Mouse (Mus musculus): ENCODE measurements at regions not wholly inside any gene's neighbourhood (a gene's known extent, or its start where the extent isn't known, plus 50 kb on each side); places are given as distances from the start of the nearest gene placed in this dataset.
A peak's percentile ranks its signal among the peaks of the same experiment; 100 is the strongest.

DNA sequence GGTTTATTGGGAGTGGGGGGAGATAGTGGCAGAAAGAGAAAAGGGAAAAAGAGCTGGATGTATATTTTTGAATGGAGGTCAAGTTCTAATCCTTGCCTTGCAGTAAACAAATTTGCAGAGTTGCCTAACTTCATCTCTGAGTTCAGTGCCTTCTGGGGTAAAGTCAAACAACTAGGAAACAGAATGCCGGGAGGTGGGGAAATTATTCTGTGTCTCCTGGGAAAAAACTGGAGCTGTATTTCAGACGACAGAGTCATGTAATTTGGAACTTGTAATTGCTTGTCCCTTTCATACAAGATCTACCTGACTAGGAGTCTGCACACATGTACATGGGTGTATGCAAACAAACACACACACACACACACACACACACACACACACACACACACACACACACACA is 244.3 kb upstream of the Il12b start:
- no peak for DNase-seq
- intact Hi-C loops (cut with DNase I) = loop anchor here (5.0 kb wide), 1 partner anchor 87 kb away; no protein-coding TSS in a partner anchor

DNA sequence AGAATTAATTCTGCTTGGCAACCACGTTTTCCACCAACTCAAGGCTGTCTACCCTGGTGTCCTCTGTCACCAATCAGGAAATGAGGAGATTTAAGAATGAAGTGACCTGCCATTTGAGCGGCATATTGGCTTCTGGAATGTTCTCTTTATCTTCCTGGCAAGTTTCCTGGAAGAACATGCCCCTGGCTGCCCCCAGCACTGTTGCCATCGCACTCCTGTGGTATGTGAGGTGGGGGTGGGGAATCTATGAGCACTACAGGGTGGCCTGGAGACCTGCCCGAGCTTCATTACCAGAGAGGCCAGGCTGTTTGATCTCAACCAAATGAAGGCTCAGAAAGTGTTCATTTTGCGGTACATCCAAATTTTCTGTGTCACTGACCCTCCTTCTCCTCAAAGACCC is 243.8 kb upstream of the Il12b start:
- DNase-seq = peak; percentile 62 to 64
- intact Hi-C loops (cut with DNase I) = loop anchor here (5.0 kb wide), 1 partner anchor 86 kb away; no protein-coding TSS in a partner anchor

DNA sequence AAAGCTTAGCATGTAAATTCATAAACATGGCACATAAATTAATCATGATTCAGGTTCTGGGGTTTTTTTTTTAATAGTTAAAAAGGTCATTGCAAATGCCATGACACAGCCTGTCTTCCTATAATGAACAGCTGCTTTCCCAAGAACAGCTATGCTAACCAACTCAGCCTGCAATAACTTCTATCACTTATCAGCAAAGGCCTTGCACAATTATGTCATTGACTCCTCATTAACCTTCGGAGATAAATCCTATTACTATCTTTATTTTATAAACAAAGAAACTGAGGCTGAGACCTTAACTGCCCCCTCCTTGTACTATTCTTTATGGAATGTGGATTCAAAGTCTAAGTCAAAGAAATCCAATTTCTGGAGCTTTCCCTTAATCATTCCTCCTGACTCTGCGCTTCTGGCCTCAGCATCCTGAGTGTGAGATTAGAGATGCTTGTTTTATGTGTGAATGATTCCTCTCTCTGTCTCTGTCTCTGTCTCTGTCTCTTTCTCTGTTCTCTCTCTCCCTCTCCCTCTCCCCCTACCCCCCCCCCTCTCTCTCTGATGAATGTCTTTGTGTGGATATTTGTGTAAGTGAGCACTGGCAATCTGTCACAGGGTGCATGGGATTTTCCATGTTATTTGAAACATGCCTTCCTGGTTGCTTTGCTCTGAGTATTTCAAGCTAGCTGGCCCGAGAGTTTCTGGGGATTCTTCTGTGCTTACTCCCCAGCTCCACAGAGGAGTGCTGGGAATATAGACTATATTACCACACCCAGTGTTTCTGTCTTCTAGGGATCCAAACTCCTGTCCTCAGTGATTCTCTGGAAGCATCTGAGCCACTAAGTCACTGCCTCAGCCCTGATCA is 243.1 kb upstream of the Il12b start:
- intact Hi-C loops (cut with DNase I) = loop anchor here (5.0 kb wide), 1 partner anchor 86 kb away; no protein-coding TSS in a partner anchor
- DNase-seq = no peak

DNA sequence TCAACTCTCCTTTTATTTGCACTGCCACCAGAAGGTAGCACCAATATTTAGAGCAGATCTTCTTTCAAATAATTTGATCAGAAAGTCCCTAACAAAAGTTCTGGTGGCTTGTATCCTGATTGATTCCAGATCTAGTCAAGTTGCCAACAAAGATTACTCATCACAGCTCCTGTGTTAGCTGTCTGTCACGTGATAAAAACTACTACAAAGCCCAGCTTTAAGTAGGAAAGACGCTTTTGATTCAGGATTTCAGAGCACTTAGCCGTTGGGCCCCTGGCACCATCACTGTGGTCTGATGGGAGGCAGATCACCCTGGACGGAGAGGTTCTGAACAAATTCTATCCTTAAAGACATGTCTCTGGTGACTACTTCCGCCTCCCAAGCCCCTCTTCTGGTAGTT is 241.6 kb upstream of the Il12b start:
- intact Hi-C loops (cut with DNase I) = loop anchor here (5.0 kb wide), 1 partner anchor 84 kb away; no protein-coding TSS in a partner anchor
- no peak for DNase-seq

DNA sequence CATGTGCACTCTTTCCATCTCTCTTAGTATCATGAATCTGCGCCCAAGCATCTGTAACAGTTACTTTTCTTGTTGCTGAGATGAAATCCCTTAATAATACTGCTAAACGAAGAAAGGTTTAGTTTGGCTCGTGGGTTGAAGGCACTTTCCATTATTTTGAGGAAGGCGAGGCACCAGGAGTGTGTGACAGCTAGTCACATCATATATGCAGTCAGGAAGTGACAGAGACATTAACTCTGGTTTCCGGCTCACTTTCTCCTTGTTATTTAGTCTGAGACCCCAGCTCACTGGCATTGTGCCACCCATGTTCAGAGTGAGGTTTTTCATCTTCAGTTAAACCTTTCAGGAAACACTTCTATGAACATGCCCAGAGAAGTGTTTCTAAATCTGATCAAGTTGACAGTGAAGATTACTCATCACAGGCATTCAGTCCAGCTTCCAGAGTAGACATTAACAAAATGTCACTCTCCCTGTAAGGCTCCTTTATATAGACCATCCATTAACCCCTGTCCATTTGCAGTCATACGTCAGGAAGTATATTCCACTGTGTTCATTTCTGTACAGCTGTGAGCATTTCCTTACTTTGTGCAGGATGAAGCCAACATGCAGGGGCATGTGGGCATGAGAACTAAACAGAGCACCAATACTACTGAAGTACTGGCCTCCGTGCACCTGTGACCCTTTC is 238.0 kb upstream of the Il12b start:
- intact Hi-C loops (cut with DNase I) = no loop called here

DNA sequence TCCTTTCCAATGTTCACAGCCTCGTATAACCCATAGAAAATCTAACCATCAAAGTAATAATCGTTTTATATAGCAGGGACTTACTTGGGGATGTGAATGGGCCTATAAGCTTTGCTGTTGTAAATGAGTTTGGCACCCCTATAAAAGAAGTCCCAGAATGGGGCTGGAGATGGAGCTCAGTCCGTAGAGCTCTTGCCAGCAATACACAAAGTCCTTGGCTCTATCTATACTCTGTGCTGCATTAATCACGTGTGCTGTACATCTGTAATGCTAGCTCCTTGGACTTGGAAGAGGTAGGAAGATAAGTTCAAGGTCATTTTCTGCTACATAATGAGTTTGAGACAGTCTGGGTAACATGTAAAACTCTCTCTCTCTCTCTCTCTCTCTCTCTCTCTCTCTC is 236.8 kb upstream of the Il12b start:
- intact Hi-C loops (cut with DNase I) = no loop called here
- no peak for DNase-seq

More for the DNA sequence above, 238.0 kb upstream of the Il12b start:
- DNase-seq = no peak

DNA sequence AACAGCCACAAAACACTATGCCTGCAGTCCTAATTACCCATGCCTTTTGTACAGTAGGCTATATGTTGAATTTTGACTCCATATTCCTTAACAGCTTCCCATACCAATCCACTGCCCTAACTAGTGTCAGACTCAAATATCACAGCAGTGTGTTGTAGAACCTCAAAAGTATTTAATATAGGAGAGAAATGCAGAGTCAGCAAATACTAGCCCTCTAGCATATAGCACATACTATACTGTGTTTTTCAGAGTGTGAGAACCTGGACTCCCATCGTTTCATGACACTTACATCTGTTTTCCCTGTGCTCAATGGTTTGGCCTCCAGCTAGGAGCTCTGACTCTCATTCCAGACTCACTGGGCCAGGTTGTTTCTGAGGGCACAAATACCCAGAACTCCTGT is 236.1 kb upstream of the Il12b start:
- intact Hi-C loops (cut with DNase I) = no loop called here

DNA sequence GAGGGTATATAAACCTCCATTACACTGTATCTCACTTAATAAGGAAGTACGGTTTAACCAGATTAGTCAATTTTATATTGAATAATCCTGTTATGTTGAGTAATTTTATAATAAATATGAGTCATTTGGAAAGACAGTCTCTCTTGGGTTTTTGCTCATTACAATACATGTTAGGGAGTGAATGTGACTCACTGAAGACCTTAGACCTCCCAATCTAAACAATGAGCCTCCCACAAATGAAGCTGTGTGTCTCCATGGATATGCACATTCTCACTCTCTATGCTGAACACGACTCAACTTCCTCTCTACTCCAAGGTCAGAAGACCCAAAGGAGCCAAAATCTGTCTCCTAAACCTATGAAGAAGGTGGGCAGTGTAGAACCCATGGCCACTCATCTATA is 235.7 kb upstream of the Il12b start:
- intact Hi-C loops (cut with DNase I) = no loop called here
- no peak for DNase-seq

More for the DNA sequence above, 236.1 kb upstream of the Il12b start:
- no peak for DNase-seq

DNA sequence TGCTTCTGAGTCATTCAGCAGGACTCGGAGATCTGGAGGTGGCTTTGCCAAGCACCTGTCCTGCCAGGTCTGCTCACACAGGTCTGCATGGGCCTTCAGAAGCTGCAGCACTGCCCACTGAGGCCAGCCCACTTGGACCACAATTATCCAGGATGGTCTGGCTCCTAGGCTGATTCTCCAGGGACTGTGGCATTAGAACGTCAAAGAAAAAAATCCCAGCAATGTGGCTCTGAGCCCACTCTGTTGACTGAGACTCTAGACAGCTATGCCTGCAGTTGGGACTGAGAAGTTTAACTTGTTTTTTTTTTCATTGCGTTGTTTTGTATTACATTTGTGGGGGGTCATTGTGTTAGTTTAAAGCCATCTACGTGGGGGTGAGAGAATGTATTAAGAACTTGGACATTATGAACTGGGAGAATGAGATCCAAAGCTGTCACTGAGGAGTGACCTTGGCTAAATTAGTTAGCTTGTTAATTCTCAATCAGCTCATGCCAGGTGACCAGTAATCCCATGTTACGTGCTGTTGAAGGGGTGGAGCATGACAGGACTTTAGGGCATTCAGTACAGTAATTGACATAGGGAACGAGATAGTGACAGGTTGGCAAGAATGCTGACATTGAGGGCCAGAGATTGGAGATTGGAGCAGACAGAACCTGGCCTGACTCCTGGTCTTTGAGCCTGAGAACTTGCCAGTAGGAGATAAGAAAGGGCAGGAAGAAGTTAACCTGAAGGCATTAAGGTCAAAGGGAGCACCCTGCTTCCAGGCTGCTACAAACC is 232.0 kb upstream of the Il12b start:
- intact Hi-C loops (cut with DNase I) = no loop called here
- DNase-seq = peak; percentile 36 to 63

DNA sequence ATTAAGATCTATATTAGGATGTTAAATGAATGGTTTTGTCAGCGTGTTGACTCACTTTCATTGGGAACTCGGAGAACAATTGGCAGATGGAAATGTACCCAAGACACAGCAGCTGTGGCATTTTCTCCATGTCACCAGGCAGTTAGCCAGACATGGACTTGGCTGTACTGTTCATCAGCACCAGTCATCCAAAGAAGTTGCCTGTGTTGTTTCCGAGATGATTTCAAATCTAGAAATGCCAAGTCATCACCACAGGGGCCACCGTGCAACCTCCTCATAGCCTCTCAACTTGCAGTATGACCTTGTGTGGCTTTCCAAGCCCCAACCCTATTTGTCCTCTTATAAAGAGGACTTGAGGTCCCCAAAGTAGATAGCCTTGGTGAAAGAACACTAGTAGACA is 227.4 kb upstream of the Il12b start:
- DNase-seq = peak; percentile 23 to 37
- intact Hi-C loops (cut with DNase I) = no loop called here

DNA sequence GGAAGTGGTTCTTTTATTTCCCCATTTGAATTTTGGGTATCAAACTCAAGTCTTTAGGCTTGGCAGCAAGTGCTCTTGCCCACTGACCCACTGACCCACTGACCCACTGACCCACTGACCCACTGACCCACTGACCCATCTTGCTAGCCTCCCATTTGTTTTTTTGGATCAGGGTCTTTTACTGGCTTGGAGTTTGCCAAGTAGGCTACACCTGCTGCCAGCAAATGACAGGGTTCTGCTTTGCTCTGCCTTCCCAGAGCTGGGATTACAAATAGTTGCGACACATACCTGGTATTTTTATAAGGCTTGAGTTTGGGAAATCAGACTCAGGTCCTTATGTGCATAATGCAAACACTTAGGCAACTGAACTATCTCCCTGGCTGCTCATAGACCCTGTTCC is 226.7 kb upstream of the Il12b start:
- DNase-seq = peak in 1 of 2 experiments; percentile 27
- intact Hi-C loops (cut with DNase I) = no loop called here

DNA sequence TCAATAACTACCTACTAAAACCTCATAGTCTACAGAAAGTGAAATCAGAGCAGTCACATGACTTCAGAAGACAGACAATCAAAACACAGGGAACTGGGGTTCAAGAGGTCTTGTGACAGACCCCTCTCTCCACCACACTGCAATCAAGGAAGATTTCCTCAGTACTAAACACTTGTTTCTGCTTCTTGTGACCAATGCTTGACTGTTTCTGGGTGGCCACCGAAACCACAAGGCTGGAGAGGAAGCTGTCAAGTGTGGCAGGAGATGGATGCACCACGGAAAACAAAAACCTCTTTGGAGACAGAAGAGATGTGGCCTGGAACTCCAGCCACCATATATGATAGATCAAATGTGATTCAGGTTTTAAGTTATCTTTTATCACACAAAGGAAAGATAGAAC is 225.3 kb upstream of the Il12b start:
- intact Hi-C loops (cut with DNase I) = no loop called here
- no peak for DNase-seq

DNA sequence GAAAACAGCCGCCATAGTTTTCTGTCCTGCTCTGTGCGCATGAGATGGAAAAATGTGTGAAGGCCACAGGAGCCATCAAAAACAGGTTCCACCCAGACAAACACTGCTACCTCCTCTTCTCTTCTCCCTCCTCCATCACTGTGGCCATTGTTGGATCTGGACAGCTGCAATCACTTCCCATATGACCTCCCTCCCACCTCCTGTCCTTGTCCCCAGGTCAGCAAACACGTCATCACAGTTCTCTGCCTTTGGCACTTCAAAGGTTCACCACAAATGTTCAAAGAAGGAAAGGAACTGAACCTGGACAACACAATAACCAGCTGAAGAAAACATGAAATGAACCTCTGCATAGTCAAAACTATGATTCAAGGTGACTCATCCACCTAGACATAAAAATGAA is 220.2 kb upstream of the Il12b start:
- DNase-seq = no peak
- intact Hi-C loops (cut with DNase I) = no loop called here

DNA sequence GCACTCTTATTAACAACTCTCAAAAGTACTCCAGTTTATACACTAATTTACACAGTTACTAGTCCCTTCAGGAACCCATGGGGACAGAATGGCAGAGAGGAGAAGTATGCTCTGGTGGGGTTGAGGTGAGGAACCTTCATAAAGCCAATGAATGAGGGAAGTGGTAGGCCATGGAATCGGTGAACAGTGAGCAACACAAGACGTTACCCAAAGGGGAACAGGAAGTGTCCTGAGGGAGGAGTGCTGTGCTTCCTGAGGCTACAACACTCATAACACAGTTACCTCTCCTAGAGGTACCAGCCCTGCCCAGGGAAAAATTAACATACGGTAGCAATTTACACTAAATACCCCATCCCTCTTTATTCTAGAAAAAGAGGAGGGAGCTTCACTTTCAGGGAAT is 216.0 kb upstream of the Il12b start:
- intact Hi-C loops (cut with DNase I) = no loop called here
- no peak for DNase-seq

DNA sequence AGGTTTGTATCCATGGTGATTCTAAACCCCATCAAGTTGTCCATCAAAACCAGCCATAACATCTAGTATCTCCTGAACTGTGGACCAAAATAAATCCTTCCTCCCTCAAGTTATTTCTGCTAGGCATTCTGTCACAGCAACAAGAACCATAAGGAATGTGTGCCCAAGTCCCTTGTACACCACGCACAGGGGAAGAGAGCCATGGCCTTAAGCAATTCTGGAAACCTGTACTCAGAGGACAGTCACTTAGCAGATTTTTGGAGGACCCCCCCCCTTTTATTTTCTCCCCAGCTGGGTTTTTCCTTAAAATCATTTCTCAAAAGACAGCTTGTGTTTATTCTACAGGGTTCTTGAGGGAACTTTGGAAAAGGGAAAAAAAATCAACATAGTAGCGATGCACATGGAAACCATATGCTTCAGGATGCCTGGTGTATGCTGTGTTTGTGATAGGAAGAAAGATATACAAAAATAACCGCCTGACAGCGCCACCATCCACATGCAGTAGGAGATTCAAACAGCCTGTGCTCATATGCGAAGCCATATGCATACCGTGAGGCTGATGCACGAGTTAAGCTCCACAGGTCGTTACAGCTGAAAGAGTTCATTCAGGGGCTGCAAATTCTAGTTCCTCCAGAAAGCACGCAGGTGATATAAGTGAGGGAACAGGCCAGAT is 214.5 kb upstream of the Il12b start:
- DNase-seq = no peak
- intact Hi-C loops (cut with DNase I) = no loop called here

DNA sequence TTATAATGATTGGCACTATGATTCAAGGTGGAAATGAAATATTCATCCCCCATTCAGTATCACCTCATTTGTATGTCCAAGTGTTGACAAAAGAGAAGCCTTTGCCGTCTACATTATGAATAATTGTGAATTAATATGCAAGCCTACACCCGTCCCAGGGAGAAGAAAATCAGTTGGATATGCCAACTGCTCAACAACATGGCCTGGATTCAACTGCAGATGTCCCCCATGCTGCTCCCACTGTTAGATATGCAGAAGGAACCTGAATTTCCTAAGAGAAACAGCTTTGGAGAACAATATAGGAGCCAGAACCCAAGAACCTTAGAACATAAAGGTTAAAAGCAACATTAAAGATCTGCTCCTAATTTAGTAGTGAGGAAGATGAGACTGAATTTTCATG is 211.7 kb upstream of the Il12b start:
- DNase-seq = no peak
- intact Hi-C loops (cut with DNase I) = no loop called here

DNA sequence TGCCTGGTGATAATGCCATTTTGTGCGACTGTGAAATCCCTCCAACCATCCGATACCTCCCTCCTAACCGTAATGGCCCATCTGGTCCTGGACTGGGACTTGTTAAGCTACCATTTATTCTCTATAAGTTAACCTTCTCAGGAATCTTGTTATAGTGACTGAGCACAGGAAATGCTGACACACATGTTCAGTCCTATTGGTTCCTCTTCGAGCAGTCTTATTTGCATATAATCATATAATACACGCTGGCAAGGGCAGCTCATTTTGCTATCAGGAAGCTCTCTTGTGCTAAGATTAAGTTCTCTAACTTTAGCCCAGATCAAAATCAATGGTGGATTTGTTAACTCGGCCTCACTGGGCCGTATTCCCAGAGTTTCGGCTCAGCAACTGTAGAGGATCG is 206.1 kb upstream of the Il12b start:
- intact Hi-C loops (cut with DNase I) = no loop called here
- DNase-seq = no peak

DNA sequence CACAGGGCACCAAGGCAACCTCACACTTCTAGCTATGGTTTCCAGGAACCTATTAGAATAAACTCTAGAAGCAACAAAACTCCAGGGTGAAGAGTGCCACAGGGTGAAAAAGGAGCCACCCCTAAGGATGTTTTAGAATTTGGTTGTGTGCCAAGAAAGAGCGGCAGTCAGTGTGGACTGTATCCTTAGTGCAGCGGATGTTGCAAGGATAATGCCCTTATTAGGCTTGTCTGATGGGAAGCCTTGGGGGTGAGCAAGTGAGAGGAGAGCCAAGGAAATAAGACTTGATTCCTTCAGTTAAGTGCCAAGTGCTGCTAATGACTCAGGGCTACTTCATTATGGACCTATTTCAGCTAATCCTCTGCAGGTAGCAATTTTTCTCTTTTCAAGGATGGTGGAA is 197.1 kb upstream of the Il12b start:
- intact Hi-C loops (cut with DNase I) = no loop called here

DNA sequence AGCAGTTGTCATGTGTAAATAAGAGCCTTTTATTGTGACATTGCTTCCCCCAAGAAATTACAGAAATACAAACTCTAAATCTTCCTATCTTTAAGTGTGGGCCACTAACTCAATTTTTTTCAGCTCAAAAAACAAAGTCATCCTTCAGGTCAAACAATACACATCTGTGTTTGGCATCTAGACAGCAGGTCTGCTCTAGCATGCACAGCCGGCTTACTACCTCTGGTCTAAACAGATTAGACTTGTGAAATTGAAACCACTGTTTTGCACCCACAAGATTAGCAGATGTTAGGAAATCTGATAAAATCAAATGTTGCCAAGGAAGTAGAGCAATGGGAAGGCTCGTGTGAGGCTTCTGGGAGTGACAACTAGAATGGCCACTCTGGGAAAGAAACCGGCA is 195.5 kb upstream of the Il12b start:
- intact Hi-C loops (cut with DNase I) = no loop called here
- no peak for DNase-seq

More for the DNA sequence above, 197.1 kb upstream of the Il12b start:
- DNase-seq = no peak

DNA sequence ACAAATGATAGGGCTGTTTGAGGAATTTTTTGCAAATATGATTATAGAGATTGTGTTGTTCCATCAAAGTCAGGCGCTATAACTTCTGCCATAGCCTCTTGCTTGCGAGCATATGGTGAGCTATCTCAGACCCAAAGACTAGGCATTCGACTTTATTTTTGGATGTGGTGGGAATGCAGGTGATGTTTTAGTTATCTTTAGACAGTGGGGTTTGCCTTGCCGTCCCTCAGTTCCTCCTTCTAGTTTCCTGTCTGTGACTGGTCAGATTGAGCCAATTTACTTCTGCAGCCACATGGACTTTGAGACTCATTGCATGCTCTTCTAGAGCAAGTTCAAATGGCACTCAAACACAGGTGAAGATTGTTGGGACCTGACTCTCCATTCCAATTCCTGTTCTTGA is 193.0 kb upstream of the Il12b start:
- intact Hi-C loops (cut with DNase I) = no loop called here
- no peak for DNase-seq
